ENCODE assay signal across 11 mouse cellular contexts in the genomic region with DNA sequence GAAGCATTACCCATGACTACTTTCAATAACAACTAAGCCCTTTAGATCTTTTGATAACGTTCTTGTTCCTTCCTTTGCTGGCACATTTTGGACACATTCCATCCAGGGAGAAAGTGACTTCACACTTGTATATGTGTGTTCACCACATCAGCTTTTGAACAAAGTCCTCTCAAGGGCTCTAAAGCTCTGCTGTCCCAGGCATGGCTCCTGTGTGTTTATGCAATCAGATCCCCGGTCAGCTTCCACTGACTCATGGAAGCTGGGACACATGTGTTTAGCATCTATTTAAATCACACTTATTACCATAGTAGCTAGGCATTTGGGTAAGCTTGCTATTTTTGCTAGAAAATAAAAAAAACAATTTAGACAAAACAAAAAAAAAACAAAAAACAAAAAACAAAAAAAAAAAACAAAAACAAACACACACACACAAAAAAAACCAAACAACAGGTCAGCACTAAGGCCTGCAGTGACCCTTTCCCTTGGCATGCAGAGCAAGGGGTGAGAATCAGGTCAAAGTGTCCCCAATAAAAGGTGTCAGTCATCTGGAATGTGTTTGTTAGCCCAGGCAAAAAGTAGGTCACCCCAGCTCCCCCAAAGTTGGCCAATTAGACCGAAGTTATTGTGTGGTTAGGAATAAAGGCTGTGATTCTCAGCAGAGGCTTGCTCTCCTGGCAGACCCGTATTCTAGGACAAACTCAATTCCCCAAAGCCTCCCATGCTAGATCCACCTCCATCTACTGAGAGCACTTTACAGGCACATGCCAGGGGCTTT.
A peak's percentile ranks its signal among the peaks of the same experiment; 100 is the strongest.
DNase-seq lines count a peak whose midpoint lies in the region; ATAC-seq lines count a peak whose summit lies in the region.
"Had no signal": no experiment of that assay in that cellular context is flagged by ENCODE, and none has a peak within 500 bp of the region (broad histone marks: within the 10 kb centered on the region; RNA-seq: fewer than 3 reads in every experiment).

No protein-coding gene starts in this region.

- H3K9ac ChIP-seq in heart, embryonic 12.5 days, result no peak overlapping the region
- H3K9ac ChIP-seq: neural tube, embryonic 13.5 days had no signal

- WGBS in heart, embryonic 12.5 days, result 69% methylated on average over 4 of the region's 4 CpGs

- no peaks in the 10 kb centered on the region for H3K36me3 ChIP-seq in heart, embryonic 12.5 days
- H3K36me3 ChIP-seq: neural tube, embryonic 13.5 days had no signal

- H3K4me2 ChIP-seq in heart, embryonic 12.5 days, result no peak overlapping the region
- H3K4me2 ChIP-seq: midbrain, embryonic 11.5 days; neural tube, embryonic 13.5 days had no signal

- H3K27ac ChIP-seq in heart, embryonic 12.5 days (ENCODE audit: poor library complexity, severe bottlenecking), result no peak overlapping the region
- H3K27ac ChIP-seq: neural tube, embryonic 13.5 days had no signal

- peaks cover 4% of the 10 kb centered on the region; the same call in 1 of the 2 replicates for H3K4me1 ChIP-seq in heart, embryonic 12.5 days (replicated peaks)
- H3K4me1 ChIP-seq: neural tube, embryonic 13.5 days had no signal

- H3K4me3 ChIP-seq in heart, embryonic 12.5 days, result no peak overlapping the region
- H3K4me3 ChIP-seq: neural tube, embryonic 13.5 days had no signal

- ATAC-seq in heart, embryonic 12.5 days (ENCODE audit: insufficient number of reproducible peaks, low FRiP score), result no peak

- H3K27me3 ChIP-seq in heart, embryonic 12.5 days (replicated peaks), result no peaks in the 10 kb centered on the region
- H3K27me3 ChIP-seq: neural tube, embryonic 13.5 days had no signal

- peak; percentile 30 to 42 for DNase-seq in heart, adult 18-20 months
- DNase-seq in right cerebral cortex, adult 18-20 months, result peak; percentile 37
- no peak for DNase-seq in right cerebral cortex, postnatal 14 days
- peak; percentile 48 for DNase-seq in layer of hippocampus, adult 9-11 months
- no peak for DNase-seq in yolk sac, embryonic 10.5 days (ENCODE audit: low spot score)
- no peak for DNase-seq in urinary bladder, postnatal 14 days (ENCODE audit: low spot score)
- DNase-seq: heart, postnatal 4 days; spleen, adult 18-20 months had no signal

- H3K9me3 ChIP-seq in heart, embryonic 12.5 days (replicated peaks), result peaks cover 4% of the 10 kb centered on the region; the same call in 1 of the 2 replicates
- H3K9me3 ChIP-seq: neural tube, embryonic 13.5 days had no signal

Comparison
In these comparisons a context has a peak if more than half of its experiments do, and no peak if none do; other contexts are left out.
1. DNase-seq: peak in heart, adult 18-20 months (2 of 2), right cerebral cortex, adult 18-20 months (single experiment) and layer of hippocampus, adult 9-11 months (single experiment); none in right cerebral cortex, postnatal 14 days (single experiment), yolk sac, embryonic 10.5 days (single experiment) and urinary bladder, postnatal 14 days (single experiment).